Mouse (Mus musculus): ENCODE results near the gene Aig1. TPM values are rescaled to one million over a fixed set of nuclear protein-coding genes. Genes with fewer than 3 reads are reported as not detected.
"Not testable (repeated sequence)": the region's sequence is repeated elsewhere in the genome, so short reads cannot be mapped to it uniquely, and the experiment has no call there.

The Aig1 gene
- 0.30 and 0.37 TPM in 2 replicates for polyA plus RNA-seq (2012)

- peak within 1 kb of the TSS; percentile 84 for H3K4me3 ChIP-seq (replicated peaks)
- no peaks in the 10 kb centered on the region for H3K36me3 ChIP-seq (ENCODE audit: control insufficient read depth)
- peaks cover 32% of the 10 kb centered on the region for H3K4me1 ChIP-seq (ENCODE audit: control insufficient read depth)
- peaks cover 4% of the 10 kb centered on the region for H3K9me3 ChIP-seq (ENCODE audit: control insufficient read depth, low read length)
- TF ChIP-seq GATA1 (IDR thresholded peaks at IDR 0.05; ENCODE audit: low read length) (no peak), TAL1 (IDR thresholded peaks at IDR 0.05; ENCODE audit: low read length) (no peak)
- no peaks in the 10 kb centered on the region for H3K27me3 ChIP-seq (ENCODE audit: control insufficient read depth)
These were observed at the start of gene Aig1 for GRCm38 (mm10) chr10:13868371-13869321. Gene Aig1, minus strand, starts transcription at chr10:13868980.

- H3K9me3 ChIP-seq (ENCODE audit: control insufficient read depth, low read length) = no peaks in the 10 kb centered on the region
- no peak for TF ChIP-seq GATA1 (IDR thresholded peaks at IDR 0.05; ENCODE audit: low read length)
- no peak for TF ChIP-seq TAL1 (IDR thresholded peaks at IDR 0.05; ENCODE audit: low read length)
- H3K4me1 ChIP-seq (ENCODE audit: control insufficient read depth) = no peaks in the 10 kb centered on the region
- no peak overlapping the region for H3K4me3 ChIP-seq (replicated peaks)
- H3K36me3 ChIP-seq (ENCODE audit: control insufficient read depth) = no peaks in the 10 kb centered on the region
- no peaks in the 10 kb centered on the region for H3K27me3 ChIP-seq (ENCODE audit: control insufficient read depth)
These were observed 48.0 kb upstream of the Aig1 start for GRCm38 (mm10) chr10:13916645-13917342.

- H3K4me1 ChIP-seq (ENCODE audit: control insufficient read depth) = no peaks in the 10 kb centered on the region
These were observed 46.4 kb upstream of the Aig1 start for GRCm38 (mm10) chr10:13915211-13915610.

GRCm38 (mm10) chr10:13913689-13914088 is 44.9 kb upstream of the Aig1 start:
- no peaks in the 10 kb centered on the region for H3K9me3 ChIP-seq (ENCODE audit: control insufficient read depth, low read length)
- 0 out of 2 replicates have a peak, but pooled peaks cover 2% of the 10 kb centered on the region for H3K27me3 ChIP-seq (ENCODE audit: control insufficient read depth)
- TF ChIP-seq GATA1 (IDR thresholded peaks at IDR 0.05; ENCODE audit: low read length) = no peak
- no peaks in the 10 kb centered on the region for H3K4me1 ChIP-seq (ENCODE audit: control insufficient read depth)
- H3K36me3 ChIP-seq (ENCODE audit: control insufficient read depth) = no peaks in the 10 kb centered on the region
- no peak overlapping the region for H3K4me3 ChIP-seq (replicated peaks)

More at GRCm38 (mm10) chr10:13915211-13915610, 46.4 kb upstream of the Aig1 start:
- H3K4me3 ChIP-seq (replicated peaks) = no peak overlapping the region
- H3K9me3 ChIP-seq (ENCODE audit: control insufficient read depth, low read length) = no peaks in the 10 kb centered on the region
- TF ChIP-seq GATA1 (IDR thresholded peaks at IDR 0.05; ENCODE audit: low read length) = no peak
- TF ChIP-seq TAL1 (IDR thresholded peaks at IDR 0.05; ENCODE audit: low read length) = no peak
- no peaks in the 10 kb centered on the region for H3K36me3 ChIP-seq (ENCODE audit: control insufficient read depth)
- H3K27me3 ChIP-seq (ENCODE audit: control insufficient read depth) = 0 out of 2 replicates have a peak, but pooled peaks cover 2% of the 10 kb centered on the region

- TF ChIP-seq TAL1 (IDR thresholded peaks at IDR 0.05; ENCODE audit: low read length) (no peak), GATA1 (IDR thresholded peaks at IDR 0.05; ENCODE audit: low read length) (no peak)
- no peaks in the 10 kb centered on the region for H3K36me3 ChIP-seq (ENCODE audit: control insufficient read depth)
- no peaks in the 10 kb centered on the region for H3K9me3 ChIP-seq (ENCODE audit: control insufficient read depth, low read length)
- H3K4me1 ChIP-seq (ENCODE audit: control insufficient read depth) = no peaks in the 10 kb centered on the region
- H3K27me3 ChIP-seq (ENCODE audit: control insufficient read depth) = peaks cover 2% of the 10 kb centered on the region; the same call in 1 of the 2 replicates
- no peak overlapping the region for H3K4me3 ChIP-seq (replicated peaks)
These were observed 37.5 kb upstream of the Aig1 start for GRCm38 (mm10) chr10:13906261-13906741.

- Histone ChIP-seq H3K27me3 (ENCODE audit: control insufficient read depth) (no peaks in the 10 kb centered on the region; the same call in 1 of the 2 replicates), H3K9me3 (ENCODE audit: control insufficient read depth, low read length) (no peaks in the 10 kb centered on the region), H3K4me3 (replicated peaks) (no peak overlapping the region), H3K36me3 (ENCODE audit: control insufficient read depth) (no peaks in the 10 kb centered on the region), H3K4me1 (ENCODE audit: control insufficient read depth) (no peaks in the 10 kb centered on the region)
- TF ChIP-seq TAL1 (IDR thresholded peaks at IDR 0.05; ENCODE audit: low read length) (no peak), GATA1 (IDR thresholded peaks at IDR 0.05; ENCODE audit: low read length) (no peak)
These were observed 36.8 kb upstream of the Aig1 start for GRCm38 (mm10) chr10:13905618-13906017.

- H3K36me3 ChIP-seq (ENCODE audit: control insufficient read depth); H3K4me1 ChIP-seq (ENCODE audit: control insufficient read depth); H3K27me3 ChIP-seq (ENCODE audit: control insufficient read depth); H3K4me3 ChIP-seq (replicated peaks); H3K9me3 ChIP-seq (ENCODE audit: control insufficient read depth, low read length): not testable (repeated sequence)
These were observed 24.0 kb upstream of the Aig1 start for GRCm38 (mm10) chr10:13892762-13893161.

- TF ChIP-seq GATA1 (IDR thresholded peaks at IDR 0.05; ENCODE audit: low read length) = no peak
- TF ChIP-seq TAL1 (IDR thresholded peaks at IDR 0.05; ENCODE audit: low read length) = no peak
- Histone ChIP-seq H3K36me3 (ENCODE audit: control insufficient read depth) (no peaks in the 10 kb centered on the region), H3K27me3 (ENCODE audit: control insufficient read depth) (0 out of 2 replicates have a peak, but pooled peaks cover 2% of the 10 kb centered on the region), H3K9me3 (ENCODE audit: control insufficient read depth, low read length) (no peaks in the 10 kb centered on the region), H3K4me3 (replicated peaks) (no peak overlapping the region), H3K4me1 (ENCODE audit: control insufficient read depth) (peaks cover 13% of the 10 kb centered on the region)
These were observed 14.4 kb upstream of the Aig1 start for GRCm38 (mm10) chr10:13882975-13883875.

Data from erythroblast, embryonic 14.5 days (primary cell).